Mouse (Mus musculus) lung, postnatal 0 days (tissue): ENCODE results near the gene Gpn2.

ENCODE experiments used
- CTCF ChIP-seq: IDR thresholded peaks from 2 replicates; pipeline ENCODE4 v1.5.1; 2016; ENCODE audit warnings: antibody characterized with exemption, mild to moderate bottlenecking
- EP300 ChIP-seq: IDR thresholded peaks from 2 replicates; pipeline ENCODE4 v1.6.1; 2016; ENCODE audit warnings: antibody characterized with exemption, mild to moderate bottlenecking, control low read depth

DNA sequence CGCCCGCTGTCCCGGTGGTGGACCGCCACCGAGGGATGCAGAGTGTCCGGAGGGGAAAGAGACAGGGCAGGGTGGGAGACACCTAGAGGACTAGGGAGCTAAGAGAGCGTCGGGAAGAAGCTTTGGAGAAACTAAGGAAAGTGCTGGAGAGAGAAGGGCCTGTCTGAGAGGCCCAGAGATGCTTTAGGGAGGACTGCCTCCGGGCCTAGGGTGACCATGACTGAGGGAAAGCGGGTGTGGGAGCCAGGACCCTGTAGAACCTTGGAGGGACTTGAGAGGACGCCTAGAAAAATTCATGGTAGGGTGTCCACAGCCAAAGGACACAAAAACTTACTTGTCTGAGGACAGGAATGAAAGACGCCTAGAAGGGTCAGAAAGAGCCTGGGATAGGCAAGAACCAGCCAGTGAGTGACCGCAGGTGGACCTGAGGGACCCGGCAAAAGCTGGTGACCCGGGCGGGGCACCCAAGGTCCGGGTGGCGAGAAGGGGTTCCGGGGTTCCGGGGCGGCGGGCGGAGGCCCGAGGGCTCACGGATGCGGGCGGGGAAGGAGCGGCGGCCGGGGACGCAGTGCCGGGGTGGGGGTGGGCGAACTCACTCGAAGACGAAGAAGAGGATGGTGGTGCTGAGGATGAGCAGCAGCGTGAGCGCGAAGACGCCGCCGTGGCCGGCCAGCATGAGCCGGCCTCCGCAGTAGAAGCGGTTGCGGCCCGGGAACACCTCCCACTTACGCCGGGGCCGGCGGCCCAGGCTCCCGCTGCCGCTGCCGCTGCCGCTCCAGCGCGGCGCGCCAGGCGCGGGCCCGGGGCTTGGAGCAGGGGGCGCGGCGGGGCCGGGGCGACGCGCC lies 48.5 kb downstream of the Gpn2 start:
- TF ChIP-seq CTCF: 0 out of 2 replicates have a peak, but pooled peaks have one; percentile 5
- no peak for TF ChIP-seq EP300
